Mouse (Mus musculus): ENCODE data around the gene Scn10a. TPM values are rescaled to one million over a fixed set of nuclear protein-coding genes. Genes with fewer than 3 reads are reported as not detected.

Gene Scn10a
- polyA plus RNA-seq, 1 experiment from 2014 or later = not detected

DNA sequence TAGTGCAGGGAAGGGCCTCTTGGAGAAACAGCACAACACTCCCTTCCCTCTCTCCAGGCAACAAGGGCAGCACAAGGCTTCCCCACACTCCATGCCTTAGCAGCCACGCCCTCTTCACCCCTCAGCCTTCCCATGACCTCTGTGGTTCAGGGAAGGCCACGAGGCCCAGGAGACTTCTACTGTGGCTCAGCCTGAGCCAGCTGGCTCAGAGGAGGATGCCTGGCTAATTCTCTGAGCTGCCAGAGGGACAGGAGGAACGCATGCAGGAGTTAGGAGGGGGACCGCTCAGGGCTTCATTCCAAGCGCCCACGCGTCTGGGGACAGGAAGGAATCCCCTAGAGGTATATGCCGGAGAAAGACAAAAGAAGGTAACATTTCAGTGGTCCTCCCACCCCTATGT is 157.4 kb downstream of the Scn10a start:
- DNase-seq (ENCODE audit: low spot score) (no peak), ATAC-seq (ENCODE audit: low FRiP score) (no peak)
- Histone ChIP-seq H3K4me3 (replicated peaks; ENCODE audit: low read length) (no peak overlapping the region), H3K9me3 (ENCODE audit: control insufficient read depth, low read length) (no peaks in the 10 kb centered on the region), H3K27me3 (ENCODE audit: control insufficient read depth, insufficient read depth, low read length) (peaks cover 73% of the 10 kb centered on the region), H3K36me3 (replicated peaks; ENCODE audit: control insufficient read depth, insufficient read depth) (no peaks in the 10 kb centered on the region), H3K4me1 (replicated peaks; ENCODE audit: control insufficient read depth, insufficient read depth, low read length) (peaks cover 14% of the 10 kb centered on the region; the same call in 1 of the 2 replicates), H3K27ac (no peak overlapping the region), H3K4me2 (replicated peaks) (no peak overlapping the region), H3K9ac (no peak overlapping the region)
- 39% methylated on average over 8 of the region's 8 CpGs for WGBS

DNA sequence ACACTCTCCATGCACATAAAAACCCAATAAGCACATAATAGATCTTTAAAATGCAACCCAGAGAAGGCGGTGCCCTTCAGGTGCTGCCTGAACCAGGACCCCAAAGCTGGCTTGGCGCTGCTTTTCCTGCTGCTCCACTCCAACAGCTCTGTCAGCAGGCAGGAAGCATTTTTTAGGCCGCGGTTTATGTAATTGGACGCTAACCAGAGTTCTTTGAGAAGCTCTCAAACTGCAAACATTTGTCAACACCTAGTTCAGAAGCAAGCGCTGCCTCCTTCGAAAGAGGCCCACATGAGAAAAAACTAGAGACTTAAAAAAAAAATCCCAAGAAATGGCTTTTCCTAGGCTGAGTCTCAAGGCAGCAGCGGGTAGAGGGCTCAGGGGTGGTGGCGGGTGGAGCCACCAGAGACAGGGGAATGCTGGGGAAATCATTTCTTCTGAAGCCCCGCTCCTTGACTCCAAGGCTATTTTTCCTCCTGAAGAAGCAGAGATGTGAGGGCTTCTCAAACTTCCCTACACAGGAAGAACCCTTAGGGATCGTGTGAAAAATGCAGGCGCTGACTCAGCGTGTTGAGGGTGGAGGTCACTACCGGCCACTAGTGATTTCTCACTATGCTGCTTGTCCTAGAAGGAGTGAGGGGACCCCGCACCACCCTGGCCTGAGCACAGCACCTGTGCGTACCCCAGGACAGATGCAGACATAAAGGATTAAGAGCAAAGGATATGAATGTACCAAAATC is 159.4 kb downstream of the Scn10a start:
- Histone ChIP-seq H3K4me2 (replicated peaks) (no peak overlapping the region), H3K27ac (no peak overlapping the region), H3K27me3 (ENCODE audit: control insufficient read depth, insufficient read depth, low read length) (peaks cover 57% of the 10 kb centered on the region), H3K9ac (no peak overlapping the region), H3K4me3 (replicated peaks; ENCODE audit: low read length) (no peak overlapping the region), H3K4me1 (replicated peaks; ENCODE audit: control insufficient read depth, insufficient read depth, low read length) (peaks cover 14% of the 10 kb centered on the region; the same call in 1 of the 2 replicates), H3K36me3 (replicated peaks; ENCODE audit: control insufficient read depth, insufficient read depth) (no peaks in the 10 kb centered on the region), H3K9me3 (ENCODE audit: control insufficient read depth, low read length) (no peaks in the 10 kb centered on the region)
- ATAC-seq (ENCODE audit: low FRiP score) = no peak
- 81% methylated on average over 16 of the region's 16 CpGs for WGBS
- no peak for DNase-seq (ENCODE audit: low spot score)

Other genes with a start within 250 kb of the Scn10a start
- gene Scn5a, start 140.3 kb downstream of the Scn10a start, polyA plus RNA-seq (2014; fragmentation: Nextera tagmentation; extraction: Ambion mirVana) = 0.12 and 0.20 TPM in 2 replicates
- gene Scn11a, start 106.1 kb upstream of the Scn10a start, polyA plus RNA-seq (2014; fragmentation: Nextera tagmentation; extraction: Ambion mirVana) = 0.21 and 0.34 TPM in 2 replicates
- 63.6 and 66.9 TPM in 2 replicates for gene Wdr48, start 175.6 kb upstream of the Scn10a start, polyA plus RNA-seq (2014; fragmentation: Nextera tagmentation; extraction: Ambion mirVana)
- gene Gorasp1, start 218.2 kb upstream of the Scn10a start, polyA plus RNA-seq (2014; fragmentation: Nextera tagmentation; extraction: Ambion mirVana) = 24.3 and 27.9 TPM in 2 replicates
- 1.2 TPM in 2 replicates for gene Ttc21a, start 218.3 kb upstream of the Scn10a start, polyA plus RNA-seq (2014; fragmentation: Nextera tagmentation; extraction: Ambion mirVana)